Mouse (Mus musculus) midbrain, postnatal 0 days (tissue): ENCODE measurements at regions not wholly inside any gene's neighbourhood (a gene's known extent, or its start where the extent isn't known, plus 50 kb on each side); places are given as distances from the start of the nearest gene placed in this dataset.

ENCODE experiments used
- ATAC-seq: fragments of 200-750 bp; cut with Nextera tagmentation; 2 replicates; pipeline ENCODE4 v1.8.0; 2017; ENCODE audit warnings: moderate number of reproducible peaks, mild to moderate bottlenecking, moderate TSS enrichment, moderate library complexity; ENCODE audit not compliant: low FRiP score
- DNase-seq: peaks from one replicate; pipeline ENCODE4 v3.0.0-alpha.2; 2015; ENCODE audit warnings: low spot score
- H3K27ac ChIP-seq: fragments of 300-500 bp; sonication (generic); 2 replicates; pipeline ENCODE4 v1.5.1; 2014; ENCODE audit warnings: low read depth, mild to moderate bottlenecking, low read length, mixed read lengths
- H3K27me3 ChIP-seq: fragments of 300-500 bp; sonication (generic); 2 replicates; pipeline ENCODE4 v1.6.1; 2014; ENCODE audit warnings: low read length, control low read depth, mixed read lengths; ENCODE audit not compliant: insufficient read depth
- H3K36me3 ChIP-seq: fragments of 300-500 bp; sonication (generic); 2 replicates; pipeline ENCODE4 v1.6.1; 2014; ENCODE audit warnings: low read length, control low read depth, mixed read lengths; ENCODE audit not compliant: insufficient read depth
- H3K4me1 ChIP-seq: fragments of 300-500 bp; sonication (generic); 2 replicates; pipeline ENCODE4 v1.6.1; 2014; ENCODE audit warnings: mild to moderate bottlenecking, control low read depth, antibody characterized with exemption, low read length, mixed read lengths; ENCODE audit not compliant: insufficient read depth
- H3K4me2 ChIP-seq: fragments of 300-500 bp; sonication (generic); 2 replicates; pipeline ENCODE4 v1.6.1; 2014; ENCODE audit warnings: low read depth, mild to moderate bottlenecking, low read length, mixed read lengths; ENCODE audit not compliant: poor library complexity, severe bottlenecking
- H3K4me3 ChIP-seq: fragments of 300-500 bp; sonication (generic); 2 replicates; pipeline ENCODE4 v1.5.1; 2014; ENCODE audit warnings: low read depth, mild to moderate bottlenecking, low read length, moderate library complexity
- H3K9ac ChIP-seq: fragments of 300-500 bp; sonication (generic); replicated peaks from 2 replicates; pipeline ENCODE4 v1.6.1; 2014; ENCODE audit warnings: mild to moderate bottlenecking, low read length, moderate library complexity, mixed read lengths; ENCODE audit not compliant: poor library complexity, severe bottlenecking
- H3K9me3 ChIP-seq: fragments of 300-500 bp; sonication (generic); 2 replicates; pipeline ENCODE4 v1.6.1; 2016; ENCODE audit warnings: low read length, control low read depth
- CTCF ChIP-seq: IDR thresholded peaks from 2 replicates; pipeline ENCODE4 v1.5.1; 2016; ENCODE audit warnings: antibody characterized with exemption, mild to moderate bottlenecking
- WGBS: fragments of 180-500 bp; shearing (Covaris S2); extraction: QIAGEN DNeasy Blood & Tissue Kit; methylation state at CpG from one replicate; pipeline ENCODE4 v1.1.7; 2014; 5-methylcytosine and 5-hydroxymethylcytosine counted together

GRCm38 (mm10) chr8:89454197-89454596 lies 410.2 kb upstream of the Sall1 start:
- no peak overlapping the region for H3K9ac ChIP-seq
- no peak overlapping the region for H3K4me2 ChIP-seq
- no peak for ATAC-seq
- no peak for TF ChIP-seq CTCF
- H3K9me3 ChIP-seq, result no peaks in the 10 kb centered on the region
- H3K36me3 ChIP-seq, result no peaks in the 10 kb centered on the region
- no peak overlapping the region for H3K27ac ChIP-seq
- H3K4me1 ChIP-seq, result no peaks in the 10 kb centered on the region
- no peak for DNase-seq
- H3K27me3 ChIP-seq, result no peaks in the 10 kb centered on the region
- H3K4me3 ChIP-seq, result no peak overlapping the region
- WGBS, result 81% methylated on average over 7 of the region's 7 CpGs

- H3K9ac ChIP-seq, result no peak overlapping the region
- H3K27me3 ChIP-seq, result no peaks in the 10 kb centered on the region
- no peak overlapping the region for H3K4me3 ChIP-seq
- WGBS, result 88% methylated on average over 2 of the region's 2 CpGs
- ATAC-seq (no peak), DNase-seq (no peak)
- H3K9me3 ChIP-seq, result no peaks in the 10 kb centered on the region
- no peaks in the 10 kb centered on the region for H3K36me3 ChIP-seq
- TF ChIP-seq CTCF, result no peak
- no peak overlapping the region for H3K27ac ChIP-seq
- no peak overlapping the region for H3K4me2 ChIP-seq
- H3K4me1 ChIP-seq, result no peaks in the 10 kb centered on the region
These were observed 409.8 kb upstream of the Sall1 start for GRCm38 (mm10) chr8:89453724-89454123.

GRCm38 (mm10) chr8:89444466-89444865 lies 400.5 kb upstream of the Sall1 start:
- H3K9ac ChIP-seq, result no peak overlapping the region
- no peaks in the 10 kb centered on the region for H3K4me1 ChIP-seq
- no peaks in the 10 kb centered on the region for H3K36me3 ChIP-seq
- 74% methylated on average over 5 of the region's 5 CpGs for WGBS
- no peaks in the 10 kb centered on the region for H3K27me3 ChIP-seq
- H3K4me3 ChIP-seq, result no peak overlapping the region
- TF ChIP-seq CTCF, result no peak
- ATAC-seq (no peak), DNase-seq (no peak)
- H3K9me3 ChIP-seq, result no peaks in the 10 kb centered on the region
- no peak overlapping the region for H3K27ac ChIP-seq
- H3K4me2 ChIP-seq, result no peak overlapping the region

- 51% methylated on average over 6 of the region's 6 CpGs for WGBS
- no peak overlapping the region for H3K4me3 ChIP-seq
- no peak overlapping the region for H3K9ac ChIP-seq
- no peaks in the 10 kb centered on the region for H3K9me3 ChIP-seq
- H3K27ac ChIP-seq, result no peak overlapping the region
- no peak for TF ChIP-seq CTCF
- H3K4me2 ChIP-seq, result no peak overlapping the region
- H3K36me3 ChIP-seq, result no peaks in the 10 kb centered on the region
- DNase-seq (peak; percentile 25), ATAC-seq (no peak)
- H3K27me3 ChIP-seq, result no peaks in the 10 kb centered on the region
- no peaks in the 10 kb centered on the region for H3K4me1 ChIP-seq
These were observed 395.3 kb upstream of the Sall1 start for GRCm38 (mm10) chr8:89439304-89439703.

GRCm38 (mm10) chr8:89426969-89427368 lies 383.0 kb upstream of the Sall1 start:
- no peak for TF ChIP-seq CTCF
- Histone ChIP-seq H3K9me3 (no peaks in the 10 kb centered on the region), H3K27ac (no peak overlapping the region), H3K4me2 (no peak overlapping the region), H3K36me3 (no peaks in the 10 kb centered on the region), H3K27me3 (no peaks in the 10 kb centered on the region), H3K4me3 (no peak overlapping the region), H3K9ac (no peak overlapping the region), H3K4me1 (no peaks in the 10 kb centered on the region)
- DNase-seq, result peak; percentile 10
- WGBS, result 93% methylated on average over 3 of the region's 3 CpGs
- no peak for ATAC-seq

GRCm38 (mm10) chr8:89415287-89415686 lies 371.3 kb upstream of the Sall1 start:
- no peaks in the 10 kb centered on the region for H3K4me1 ChIP-seq
- H3K9me3 ChIP-seq, result no peaks in the 10 kb centered on the region
- H3K36me3 ChIP-seq, result no peaks in the 10 kb centered on the region
- 84% methylated on average over 2 of the region's 2 CpGs for WGBS
- H3K27me3 ChIP-seq, result no peaks in the 10 kb centered on the region
- ATAC-seq, result no peak
- no peak overlapping the region for H3K4me2 ChIP-seq
- H3K4me3 ChIP-seq, result no peak overlapping the region
- TF ChIP-seq CTCF, result no peak
- no peak for DNase-seq
- no peak overlapping the region for H3K27ac ChIP-seq
- no peak overlapping the region for H3K9ac ChIP-seq

- Histone ChIP-seq H3K36me3 (no peaks in the 10 kb centered on the region), H3K27ac (no peak overlapping the region), H3K27me3 (no peaks in the 10 kb centered on the region), H3K4me3 (no peak overlapping the region), H3K4me2 (no peak overlapping the region), H3K9ac (no peak overlapping the region), H3K9me3 (no peaks in the 10 kb centered on the region), H3K4me1 (no peaks in the 10 kb centered on the region)
- WGBS, result 72% methylated on average over 8 of the region's 8 CpGs
- no peak for DNase-seq
- ATAC-seq, result no peak
- TF ChIP-seq CTCF, result no peak
These were observed 368.5 kb upstream of the Sall1 start for GRCm38 (mm10) chr8:89412500-89412899.
